ENCODE assay signal across 25 mouse cellular contexts in the genomic region with DNA sequence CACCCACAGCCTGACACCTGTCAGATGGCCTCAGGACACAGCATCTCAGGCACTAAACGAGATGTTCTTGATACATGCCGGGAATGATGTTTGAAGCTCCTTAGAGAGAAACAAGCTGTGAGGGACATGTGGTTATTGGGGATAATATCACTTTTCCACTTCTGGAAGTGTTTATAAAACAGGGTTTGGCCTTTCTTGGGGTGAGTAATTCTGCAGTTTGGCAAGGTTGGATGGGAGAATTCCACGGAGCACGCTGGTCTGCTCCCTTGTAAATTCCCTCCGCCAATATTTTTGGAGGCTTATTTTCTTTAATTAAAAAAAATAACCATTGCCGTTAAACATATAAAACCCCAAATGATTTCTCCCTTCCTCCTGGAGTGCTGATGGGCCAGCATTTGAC. TPM values are rescaled to one million over a fixed set of nuclear protein-coding genes. Genes with fewer than 3 reads are reported as not detected.
"Had no signal": no experiment of that assay in that cellular context is flagged by ENCODE, and none has a peak within 500 bp of the region (broad histone marks: within the 10 kb centered on the region; RNA-seq: fewer than 3 reads in every experiment).

No protein-coding gene starts in this region.

- H3K27ac ChIP-seq: intestine, embryonic 15.5 days; kidney, embryonic 15.5 days; left cerebral cortex, adult 2 months; liver, embryonic 12.5 days; liver, embryonic 15.5 days; midbrain, embryonic 10.5 days; neural tube, embryonic 12.5 days; neural tube, embryonic 15.5 days had no signal

- H3K4me3 ChIP-seq: intestine, embryonic 15.5 days; kidney, embryonic 15.5 days; left cerebral cortex, adult 2 months; liver, embryonic 12.5 days; liver, embryonic 15.5 days; midbrain, embryonic 10.5 days; neural tube, embryonic 12.5 days; neural tube, embryonic 15.5 days had no signal

- DNase-seq: kidney, adult 11 months; kidney, adult 8-10 months; kidney, postnatal 10 days; kidney, postnatal 36 days; layer of hippocampus, postnatal 36 days; liver; lung, adult 2 months; midbrain, embryonic 14.5 days; right cerebral cortex, adult 18-20 months; right cerebral cortex, postnatal 14 days; right cerebral cortex, postnatal 4 days; spleen, adult 18-20 months; thymus, adult 18-20 months had no signal

RNA-seq across cellular contexts. Expression of a gene that starts 35.5 kb away (rescaled TPM):
- total RNA-seq: layer of hippocampus, adult 8-10 months; layer of hippocampus, postnatal 10 days; layer of hippocampus, postnatal 36 days; left cerebral cortex, adult 2 months; left cerebral cortex, postnatal 10 days; left cerebral cortex, postnatal 36 days had no signal
